Mouse (Mus musculus) small intestine, adult 2 months (tissue): ENCODE results near the gene Adamts14.

Experiments used
- CTCF ChIP-seq: fragments of 200-500 bp; IDR thresholded peaks from 2 replicates; pipeline ENCODE4 v1.5.1; 2012; ENCODE audit warnings: low read depth, mild to moderate bottlenecking, control low read depth, inconsistent platforms, low read length, moderate library complexity, mixed read lengths; ENCODE audit not compliant: insufficient replicate concordance, insufficient read length; ENCODE audit errors: extremely low read depth
- POLR2A ChIP-seq: fragments of 200-500 bp; IDR thresholded peaks from 2 replicates; pipeline ENCODE4 v1.6.1; 2012; ENCODE audit warnings: low read depth, mild to moderate bottlenecking, control low read depth, inconsistent platforms, low read length, moderate library complexity

- TF ChIP-seq CTCF (no peak), POLR2A (no peak)
These were observed 78.0 kb downstream of the Adamts14 start for GRCm38 (mm10) chr10:61195216-61195615.
